Mouse (Mus musculus): Measurements from ENCODE around the gene Gm20388.

Gene Gm20388

GRCm38 (mm10) chr8:122001339-122002115 lies 2090.9 kb downstream of the Gm20388 start:
- no peak for DNase-seq

- no peak for DNase-seq
Measured at GRCm38 (mm10) chr8:122003646-122004045, 2093.0 kb downstream of the Gm20388 start.

GRCm38 (mm10) chr8:122004131-122004530 lies 2093.5 kb downstream of the Gm20388 start:
- DNase-seq: no peak

GRCm38 (mm10) chr8:122005422-122006204 lies 2095.0 kb downstream of the Gm20388 start:
- DNase-seq: no peak

GRCm38 (mm10) chr8:122006688-122007484 lies 2096.2 kb downstream of the Gm20388 start:
- DNase-seq: no peak

- DNase-seq: no peak
Measured at GRCm38 (mm10) chr8:122008395-122008794, 2097.8 kb downstream of the Gm20388 start.

GRCm38 (mm10) chr8:122010638-122011037 lies 2100.0 kb downstream of the Gm20388 start:
- no peak for DNase-seq

GRCm38 (mm10) chr8:122011066-122011588 lies 2100.5 kb downstream of the Gm20388 start:
- no peak for DNase-seq

- no peak for DNase-seq
Measured at GRCm38 (mm10) chr8:122014606-122015005, 2104.0 kb downstream of the Gm20388 start.

GRCm38 (mm10) chr8:122018046-122018831 lies 2107.6 kb downstream of the Gm20388 start:
- DNase-seq: peak in 1 of 2 experiments; percentile 16

- no peak for DNase-seq
Measured at GRCm38 (mm10) chr8:122019162-122019561, 2108.5 kb downstream of the Gm20388 start.

- DNase-seq: no peak
Measured at GRCm38 (mm10) chr8:122020050-122020771, 2109.6 kb downstream of the Gm20388 start.

GRCm38 (mm10) chr8:122021725-122022124 lies 2111.1 kb downstream of the Gm20388 start:
- DNase-seq: peak; percentile 55 to 72

- DNase-seq: no peak
Measured at GRCm38 (mm10) chr8:122022274-122022673, 2111.6 kb downstream of the Gm20388 start.

GRCm38 (mm10) chr8:122022705-122023104 lies 2112.1 kb downstream of the Gm20388 start:
- no peak for DNase-seq

- DNase-seq: no peak
Measured at GRCm38 (mm10) chr8:122025546-122025945, 2114.9 kb downstream of the Gm20388 start.

GRCm38 (mm10) chr8:122028116-122028515 lies 2117.5 kb downstream of the Gm20388 start:
- no peak for DNase-seq

- no peak for DNase-seq
Measured at GRCm38 (mm10) chr8:122030965-122031364, 2120.3 kb downstream of the Gm20388 start.

- no peak for DNase-seq
Measured at GRCm38 (mm10) chr8:122032741-122033140, 2122.1 kb downstream of the Gm20388 start.

GRCm38 (mm10) chr8:122035543-122035942 lies 2124.9 kb downstream of the Gm20388 start:
- no peak for DNase-seq

- no peak for DNase-seq
Measured at GRCm38 (mm10) chr8:122036325-122036724, 2125.7 kb downstream of the Gm20388 start.

All from kidney, adult 8-10 months (tissue).